Mouse (Mus musculus) brain, embryonic 14.5 days (tissue): ENCODE measurements around the gene Tead3.

ENCODE experiments used
- CTCF ChIP-seq: fragments of 200-500 bp; IDR thresholded peaks from 2 replicates; pipeline ENCODE4 v1.5.1; 2012; ENCODE audit warnings: inconsistent platforms, mild to moderate bottlenecking, moderate library complexity, borderline replicate concordance; ENCODE audit not compliant: insufficient read depth, insufficient read length; ENCODE audit errors: extremely low read depth
- POLR2A ChIP-seq: fragments of 200-500 bp; IDR thresholded peaks from 2 replicates; pipeline ENCODE4 v1.6.1; 2012; ENCODE audit warnings: mild to moderate bottlenecking, inconsistent platforms, borderline replicate concordance; ENCODE audit not compliant: poor library complexity, insufficient read depth, insufficient read length, severe bottlenecking; ENCODE audit errors: extremely low read depth

- TF ChIP-seq POLR2A (no peak), CTCF (no peak)
These were observed 39.1 kb downstream of the Tead3 start for GRCm38 (mm10) chr17:28311366-28312132.
